Mouse (Mus musculus): Measurements from ENCODE around the gene Flii. TPM values are rescaled to one million over a fixed set of nuclear protein-coding genes. Genes with fewer than 3 reads are reported as not detected.
A peak's percentile ranks its signal among the peaks of the same experiment; 100 is the strongest.

Flii gene
- 100 to 1,000 TPM; 149 to 186 TPM for total RNA-seq (2021)
- polyA plus RNA-seq (2012; rRNA removed) = 271 and 327 TPM in 2 replicates
- long read RNA-seq, full-length matches to known transcripts = 43 of 79 reads
- long read RNA-seq, partial matches to known transcripts = 13 of 79 reads
- long read RNA-seq, other reads (novel, unspliced or antisense) = 23 of 79 reads

- peak; percentile 91 for DNase-seq
Measured at GRCm38 (mm10) chr11:60726601-60727391, at the start of gene Flii. Gene Flii (minus strand): TSS chr11:60727263.

- DNase-seq = no peak
Measured at GRCm38 (mm10) chr11:60776107-60776828, 49.2 kb upstream of the Flii start.

- DNase-seq = no peak
Measured at GRCm38 (mm10) chr11:60775578-60775977, 48.5 kb upstream of the Flii start.

GRCm38 (mm10) chr11:60774841-60775240 is 47.8 kb upstream of the Flii start:
- DNase-seq = no peak

- no peak for DNase-seq
Measured at GRCm38 (mm10) chr11:60774158-60774689, 47.2 kb upstream of the Flii start.

GRCm38 (mm10) chr11:60772161-60772560 is 45.1 kb upstream of the Flii start:
- DNase-seq = no peak

- DNase-seq = no peak
Measured at GRCm38 (mm10) chr11:60770776-60771175, 43.7 kb upstream of the Flii start.

- no peak for DNase-seq
Measured at GRCm38 (mm10) chr11:60769322-60769721, 42.3 kb upstream of the Flii start.

- no peak for DNase-seq
Measured at GRCm38 (mm10) chr11:60766969-60767368, 39.9 kb upstream of the Flii start.

- no peak for DNase-seq
Measured at GRCm38 (mm10) chr11:60761681-60762080, 34.6 kb upstream of the Flii start.

GRCm38 (mm10) chr11:60755570-60755969 is 28.5 kb upstream of the Flii start:
- DNase-seq = no peak

GRCm38 (mm10) chr11:60740321-60740720 is 13.3 kb upstream of the Flii start:
- DNase-seq = no peak

GRCm38 (mm10) chr11:60737450-60737849 is 10.4 kb upstream of the Flii start:
- DNase-seq = no peak

GRCm38 (mm10) chr11:60736491-60736890 is 9.4 kb upstream of the Flii start:
- DNase-seq = no peak

- DNase-seq = no peak
Measured at GRCm38 (mm10) chr11:60735191-60735590, 8.1 kb upstream of the Flii start.

GRCm38 (mm10) chr11:60734206-60734605 is 7.1 kb upstream of the Flii start:
- DNase-seq = peak; percentile 56

- no peak for DNase-seq
Measured at GRCm38 (mm10) chr11:60731251-60731650, 4.2 kb upstream of the Flii start.

GRCm38 (mm10) chr11:60730169-60730568 is 3.1 kb upstream of the Flii start:
- no peak for DNase-seq

- peak; percentile 84 for DNase-seq
Measured at GRCm38 (mm10) chr11:60729217-60729641, 2.2 kb upstream of the Flii start.

- peak; percentile 96 for DNase-seq
Measured at GRCm38 (mm10) chr11:60728260-60728761, 1.2 kb upstream of the Flii start, which contains the start of gene Mief2. Gene Mief2 (plus strand): TSS chr11:60728398.

GRCm38 (mm10) chr11:60727392-60728140 is 503 bp upstream of the Flii start:
- peak; percentile 33 for DNase-seq

- no peak for DNase-seq
Measured at GRCm38 (mm10) chr11:60719263-60719662, 7.8 kb downstream of the Flii start.
